Mouse (Mus musculus) stomach, embryonic 15.5 days (tissue): ENCODE measurements at regions not wholly inside any gene's neighbourhood (a gene's known extent, or its start where the extent isn't known, plus 50 kb on each side); places are given as distances from the start of the nearest gene placed in this dataset.

ENCODE experiments used
- ATAC-seq: fragments of 200-750 bp; cut with Nextera tagmentation; 2 replicates; pipeline ENCODE4 v1.8.0; 2017; ENCODE audit warnings: low read depth, moderate number of reproducible peaks, moderate TSS enrichment; ENCODE audit not compliant: insufficient read depth, low FRiP score
- H3K27ac ChIP-seq: fragments of 300-500 bp; sonication (generic); 2 replicates; pipeline ENCODE4 v1.5.1; 2015; ENCODE audit warnings: mild to moderate bottlenecking, inconsistent platforms
- H3K27me3 ChIP-seq: fragments of 300-500 bp; sonication (generic); replicated peaks from 2 replicates; pipeline ENCODE4 v1.6.1; 2015; ENCODE audit warnings: inconsistent platforms
- H3K36me3 ChIP-seq: fragments of 300-500 bp; sonication (generic); 2 replicates; pipeline ENCODE4 v1.6.1; 2015; ENCODE audit warnings: inconsistent platforms
- H3K4me1 ChIP-seq: fragments of 300-500 bp; sonication (generic); 2 replicates; pipeline ENCODE4 v1.6.1; 2015; ENCODE audit warnings: inconsistent platforms
- H3K4me2 ChIP-seq: fragments of 300-500 bp; sonication (generic); 2 replicates; pipeline ENCODE4 v1.6.1; 2015; ENCODE audit warnings: mild to moderate bottlenecking, inconsistent platforms
- H3K4me3 ChIP-seq: fragments of 300-500 bp; sonication (generic); replicated peaks from 2 replicates; pipeline ENCODE4 v1.5.1; 2015; ENCODE audit warnings: inconsistent platforms
- H3K9ac ChIP-seq: fragments of 300-500 bp; sonication (generic); 2 replicates; pipeline ENCODE4 v1.6.1; 2015; ENCODE audit warnings: inconsistent platforms
- H3K9me3 ChIP-seq: fragments of 300-500 bp; sonication (generic); 2 replicates; pipeline ENCODE4 v1.6.1; 2016; ENCODE audit warnings: inconsistent platforms
- WGBS: fragments of 180-500 bp; shearing (Covaris S2); methylation state at CpG from one replicate; pipeline ENCODE4 v1.1.7; 2015; 5-methylcytosine and 5-hydroxymethylcytosine counted together

DNA sequence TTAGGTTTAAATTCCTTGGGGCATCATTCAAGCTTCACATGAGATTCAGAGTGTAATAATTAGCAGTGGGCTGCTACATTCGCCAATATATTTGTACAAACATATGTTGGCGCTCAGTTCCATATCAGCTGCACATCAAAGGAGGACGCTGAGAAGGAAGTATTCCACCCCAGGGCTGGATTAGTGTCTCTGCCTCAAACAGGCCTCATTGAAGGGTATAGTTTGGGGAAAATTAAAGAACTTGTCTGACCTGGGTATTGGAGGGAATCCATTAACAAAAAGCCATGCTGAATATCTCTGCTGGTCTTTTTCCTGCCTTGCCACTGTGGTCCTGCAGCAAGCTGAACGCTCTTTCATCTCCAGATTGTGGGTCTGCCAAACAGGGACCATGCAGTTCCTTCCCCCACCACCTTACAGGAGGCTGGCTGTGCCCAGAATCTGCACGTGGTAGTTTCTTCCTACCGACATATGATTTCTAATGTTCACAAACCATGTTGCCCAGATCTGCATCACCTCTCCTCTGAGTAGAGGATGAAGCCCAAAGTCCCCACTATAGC, 67.7 kb upstream of the Pitx2 start:
- H3K4me1 ChIP-seq = no peaks in the 10 kb centered on the region
- no peak overlapping the region for H3K9ac ChIP-seq
- no peak overlapping the region for H3K4me2 ChIP-seq
- no peaks in the 10 kb centered on the region for H3K27me3 ChIP-seq
- no peak overlapping the region for H3K4me3 ChIP-seq
- WGBS = 75% methylated on average over 6 of the region's 6 CpGs
- ATAC-seq = no peak
- no peaks in the 10 kb centered on the region for H3K36me3 ChIP-seq
- no peak overlapping the region for H3K27ac ChIP-seq
- H3K9me3 ChIP-seq = no peaks in the 10 kb centered on the region
